Mouse (Mus musculus): ENCODE data around the gene Tmem125.

GRCm38 (mm10) chr4:118542510-118543157 is 1.2 kb downstream of the Tmem125 start:
- TF ChIP-seq CTCF (IDR thresholded peaks at IDR 0.05; ENCODE audit: control insufficient read depth, insufficient read depth, low read length) = no peak
- no peak for TF ChIP-seq POLR2A (IDR thresholded peaks at IDR 0.05; ENCODE audit: borderline replicate concordance, control insufficient read depth, low read depth, low read length)
